Comparison of ENCODE assay signal across 18 mouse cellular contexts in genomic region chr5:19747631-19748030, GRCm38 (mm10).
DNase-seq lines count a peak whose midpoint lies in the region; ATAC-seq lines count a peak whose summit lies in the region.
"Had no signal": no experiment of that assay in that cellular context is flagged by ENCODE, and none has a peak within 500 bp of the region (broad histone marks: within the 10 kb centered on the region; RNA-seq: fewer than 3 reads in every experiment).

No protein-coding gene starts in this region.

- DNase-seq in midbrain, embryonic 11.5 days (ENCODE audit: low spot score, missing footprints): peak; percentile 84
- DNase-seq in cerebellum, adult 9-10 months: no peak
- DNase-seq in adrenal gland, adult (ENCODE audit: inconsistent age in 2 of 2, low spot score in 1 of 2): no peak
- DNase-seq: B cell, adult 2 months; cerebellum, adult 2 months; gastrocnemius, postnatal 36 days; kidney, postnatal 36 days; left cerebral cortex, postnatal 4 days; liver; lung, postnatal 10 days; thymus, adult 18-20 months had no signal

- no peak overlapping the region for H3K9ac ChIP-seq in hindbrain, embryonic 15.5 days
- no peak overlapping the region for H3K9ac ChIP-seq in hindbrain, embryonic 16.5 days (ENCODE audit: low read depth, low read length)
- H3K9ac ChIP-seq in forebrain, embryonic 13.5 days: no peak overlapping the region
- no peak overlapping the region for H3K9ac ChIP-seq in midbrain, embryonic 11.5 days (ENCODE audit: low read length)
- H3K9ac ChIP-seq in neural tube, embryonic 12.5 days: no peak overlapping the region
- H3K9ac ChIP-seq: hindbrain, embryonic 13.5 days; stomach, embryonic 15.5 days had no signal

- no peak for ATAC-seq in hindbrain, embryonic 15.5 days (ENCODE audit: low FRiP score, low read depth)
- ATAC-seq in hindbrain, embryonic 16.5 days: no peak
- peak; percentile 41; the same call in 1 of the 2 replicates for ATAC-seq in forebrain, embryonic 13.5 days
- ATAC-seq in midbrain, embryonic 11.5 days (ENCODE audit: low FRiP score): peak; percentile 68
- no peak for ATAC-seq in neural tube, embryonic 12.5 days (ENCODE audit: low FRiP score, low read depth)
- ATAC-seq: intestine, embryonic 16.5 days had no signal

- 0 out of 2 replicates have a peak, but pooled peaks cover 3% of the 10 kb centered on the region for H3K4me1 ChIP-seq in hindbrain, embryonic 15.5 days (replicated peaks)
- H3K4me1 ChIP-seq in hindbrain, embryonic 16.5 days (ENCODE audit: control insufficient read depth, insufficient read depth, low read depth, low read length): no peaks in the 10 kb centered on the region
- H3K4me1 ChIP-seq in forebrain, embryonic 13.5 days: peaks cover 16% of the 10 kb centered on the region
- peaks cover 9% of the 10 kb centered on the region for H3K4me1 ChIP-seq in midbrain, embryonic 11.5 days (ENCODE audit: control insufficient read depth, insufficient read depth, low read length)
- peaks cover 5% of the 10 kb centered on the region; the same call in 1 of the 2 replicates for H3K4me1 ChIP-seq in neural tube, embryonic 12.5 days
- H3K4me1 ChIP-seq: stomach, embryonic 15.5 days had no signal

- 71% methylated on average over 3 of the region's 3 CpGs for WGBS in hindbrain, embryonic 15.5 days
- 67% methylated on average over 3 of the region's 3 CpGs for WGBS in hindbrain, embryonic 16.5 days
- 18% methylated on average over 3 of the region's 3 CpGs for WGBS in forebrain, embryonic 13.5 days
- WGBS in midbrain, embryonic 11.5 days: 39% methylated on average over 3 of the region's 3 CpGs
- WGBS in neural tube, embryonic 12.5 days: 53% methylated on average over 3 of the region's 3 CpGs

- H3K27ac ChIP-seq in hindbrain, embryonic 15.5 days (replicated peaks): no peak overlapping the region
- no peak overlapping the region for H3K27ac ChIP-seq in hindbrain, embryonic 16.5 days (ENCODE audit: low read depth, low read length)
- no peak overlapping the region for H3K27ac ChIP-seq in forebrain, embryonic 13.5 days
- no peak overlapping the region for H3K27ac ChIP-seq in midbrain, embryonic 11.5 days (ENCODE audit: low read depth, low read length)
- H3K27ac ChIP-seq in neural tube, embryonic 12.5 days: no peak overlapping the region
- H3K27ac ChIP-seq: hindbrain, embryonic 13.5 days; stomach, embryonic 15.5 days had no signal

- H3K36me3 ChIP-seq in hindbrain, embryonic 15.5 days: no peaks in the 10 kb centered on the region
- H3K36me3 ChIP-seq in hindbrain, embryonic 16.5 days (ENCODE audit: control insufficient read depth, insufficient read depth, low read length): no peaks in the 10 kb centered on the region
- no peaks in the 10 kb centered on the region for H3K36me3 ChIP-seq in forebrain, embryonic 13.5 days (ENCODE audit: poor library complexity, severe bottlenecking)
- no peaks in the 10 kb centered on the region for H3K36me3 ChIP-seq in midbrain, embryonic 11.5 days (ENCODE audit: control insufficient read depth, insufficient read depth, low read length)
- no peaks in the 10 kb centered on the region for H3K36me3 ChIP-seq in neural tube, embryonic 12.5 days
- H3K36me3 ChIP-seq: hindbrain, embryonic 13.5 days; stomach, embryonic 15.5 days had no signal

- no peak overlapping the region for H3K4me3 ChIP-seq in hindbrain, embryonic 15.5 days
- H3K4me3 ChIP-seq in hindbrain, embryonic 16.5 days (ENCODE audit: low read length): no peak overlapping the region
- no peak overlapping the region for H3K4me3 ChIP-seq in forebrain, embryonic 13.5 days
- H3K4me3 ChIP-seq in midbrain, embryonic 11.5 days (ENCODE audit: low read depth, low read length): no peak overlapping the region
- no peak overlapping the region for H3K4me3 ChIP-seq in neural tube, embryonic 12.5 days
- H3K4me3 ChIP-seq: stomach, embryonic 15.5 days had no signal

- no peaks in the 10 kb centered on the region for H3K27me3 ChIP-seq in hindbrain, embryonic 15.5 days
- H3K27me3 ChIP-seq in hindbrain, embryonic 16.5 days (replicated peaks; ENCODE audit: control insufficient read depth, insufficient read depth, low read length): no peaks in the 10 kb centered on the region
- H3K27me3 ChIP-seq in forebrain, embryonic 13.5 days: no peaks in the 10 kb centered on the region
- H3K27me3 ChIP-seq in midbrain, embryonic 11.5 days (ENCODE audit: control insufficient read depth, insufficient read depth, low read length): no peaks in the 10 kb centered on the region
- H3K27me3 ChIP-seq in neural tube, embryonic 12.5 days (replicated peaks): no peaks in the 10 kb centered on the region
- H3K27me3 ChIP-seq: hindbrain, embryonic 13.5 days; stomach, embryonic 15.5 days had no signal

- no peaks in the 10 kb centered on the region for H3K9me3 ChIP-seq in hindbrain, embryonic 15.5 days
- H3K9me3 ChIP-seq in hindbrain, embryonic 16.5 days (ENCODE audit: control insufficient read depth, low read length): no peaks in the 10 kb centered on the region
- no peaks in the 10 kb centered on the region for H3K9me3 ChIP-seq in forebrain, embryonic 13.5 days (replicated peaks)
- no peaks in the 10 kb centered on the region for H3K9me3 ChIP-seq in midbrain, embryonic 11.5 days (ENCODE audit: control insufficient read depth, low read length)
- H3K9me3 ChIP-seq in neural tube, embryonic 12.5 days: no peaks in the 10 kb centered on the region
- H3K9me3 ChIP-seq: hindbrain, embryonic 13.5 days; stomach, embryonic 15.5 days had no signal

- peak overlapping the region; percentile 36; the same call in 1 of the 2 replicates for H3K4me2 ChIP-seq in hindbrain, embryonic 15.5 days
- no peak overlapping the region; the same call in 1 of the 2 replicates for H3K4me2 ChIP-seq in hindbrain, embryonic 16.5 days (ENCODE audit: low read length)
- no peak overlapping the region; the same call in 1 of the 2 replicates for H3K4me2 ChIP-seq in forebrain, embryonic 13.5 days
- H3K4me2 ChIP-seq in midbrain, embryonic 11.5 days: peak overlapping the region; percentile 26; the same call in 1 of the 2 replicates
- peak overlapping the region; percentile 39; the same call in 1 of the 2 replicates for H3K4me2 ChIP-seq in neural tube, embryonic 12.5 days (replicated peaks)
- H3K4me2 ChIP-seq: stomach, embryonic 15.5 days had no signal

Comparison
In these comparisons a context has a peak if more than half of its experiments do, and no peak if none do; other contexts are left out.
1. H3K4me2 ChIP-seq: peak in hindbrain, embryonic 15.5 days (single experiment), midbrain, embryonic 11.5 days (single experiment) and neural tube, embryonic 12.5 days (single experiment); none in hindbrain, embryonic 16.5 days (single experiment) and forebrain, embryonic 13.5 days (single experiment).
2. ATAC-seq: peak in forebrain, embryonic 13.5 days (single experiment) and midbrain, embryonic 11.5 days (single experiment); none in hindbrain, embryonic 15.5 days (single experiment), hindbrain, embryonic 16.5 days (single experiment) and neural tube, embryonic 12.5 days (single experiment).